Mouse (Mus musculus) monocyte, adult 5-6 weeks (primary cell): Measurements from ENCODE around the gene Cul4a. TPM values are rescaled to one million over a fixed set of nuclear protein-coding genes. Genes with fewer than 3 reads are reported as not detected.

Experiments used
- ATAC-seq: fragments of 153-309, 156-312 bp; replicated peaks from 2 replicates; pipeline ENCODE4 v1.8.0; 2017; ENCODE audit warnings: mild to moderate bottlenecking; ENCODE audit not compliant: low TSS enrichment, insufficient number of reproducible peaks, severe bottlenecking, poor library complexity, low FRiP score
- total RNA-seq: library from RNA; stranded (forward); fragments of 200-1000, 200-491, 200-594 nt; gene quantifications from 3 replicates; pipeline ENCODE4 v1.2.3, GENCODE M21; 2017

Gene Cul4a
- total RNA-seq, 1 experiment from 2014 or later, result 46.1 TPM

GRCm38 (mm10) chr8:13174811-13175210 is 69.4 kb downstream of the Cul4a start:
- no peak for ATAC-seq

GRCm38 (mm10) chr8:13175650-13176049 is 70.2 kb downstream of the Cul4a start:
- ATAC-seq, result no peak

GRCm38 (mm10) chr8:13177173-13177852 is 71.9 kb downstream of the Cul4a start:
- ATAC-seq, result no peak

- no peak for ATAC-seq
These were observed 72.7 kb downstream of the Cul4a start for GRCm38 (mm10) chr8:13178137-13178536.

- no peak for ATAC-seq
These were observed 74.1 kb downstream of the Cul4a start for GRCm38 (mm10) chr8:13179482-13179881.

GRCm38 (mm10) chr8:13179948-13180347 is 74.5 kb downstream of the Cul4a start:
- no peak for ATAC-seq

- no peak for ATAC-seq
These were observed 75.0 kb downstream of the Cul4a start for GRCm38 (mm10) chr8:13180408-13180807.

GRCm38 (mm10) chr8:13180911-13181690 is 75.7 kb downstream of the Cul4a start:
- ATAC-seq, result no peak

- ATAC-seq, result no peak
These were observed 76.2 kb downstream of the Cul4a start for GRCm38 (mm10) chr8:13181691-13181976.

GRCm38 (mm10) chr8:13186819-13187218 is 81.4 kb downstream of the Cul4a start:
- no peak for ATAC-seq

GRCm38 (mm10) chr8:13187229-13187628 is 81.8 kb downstream of the Cul4a start:
- no peak for ATAC-seq

GRCm38 (mm10) chr8:13187638-13188037 is 82.2 kb downstream of the Cul4a start:
- ATAC-seq, result no peak

- ATAC-seq, result no peak
These were observed 82.7 kb downstream of the Cul4a start for GRCm38 (mm10) chr8:13188052-13188555.

GRCm38 (mm10) chr8:13188857-13189256 is 83.4 kb downstream of the Cul4a start:
- ATAC-seq, result no peak

GRCm38 (mm10) chr8:13190235-13190634 is 84.8 kb downstream of the Cul4a start:
- no peak for ATAC-seq

- no peak for ATAC-seq
These were observed 89.4 kb downstream of the Cul4a start for GRCm38 (mm10) chr8:13194818-13195217.

GRCm38 (mm10) chr8:13197493-13197892 is 92.1 kb downstream of the Cul4a start:
- no peak for ATAC-seq
